Mouse (Mus musculus) limb, embryonic 13.5 days (tissue): ENCODE results near the gene Pdlim5. TPM values are rescaled to one million over a fixed set of nuclear protein-coding genes. Genes with fewer than 3 reads are reported as not detected.

Source experiments
- ATAC-seq: fragments of 200-750 bp; cut with Nextera tagmentation; 2 replicates; pipeline ENCODE4 v1.8.0; 2017; ENCODE audit warnings: low read depth, moderate number of reproducible peaks, moderate TSS enrichment; ENCODE audit not compliant: low FRiP score
- H3K27ac ChIP-seq: fragments of 300-500 bp; sonication (generic); 2 replicates; pipeline ENCODE4 v1.5.1; 2015; ENCODE audit warnings: inconsistent platforms, mild to moderate bottlenecking, moderate library complexity
- H3K27me3 ChIP-seq: fragments of 300-500 bp; sonication (generic); 2 replicates; pipeline ENCODE4 v1.6.1; 2015; ENCODE audit warnings: mild to moderate bottlenecking, inconsistent platforms
- H3K36me3 ChIP-seq: fragments of 300-500 bp; sonication (generic); 2 replicates; pipeline ENCODE4 v1.6.1; 2015; ENCODE audit warnings: inconsistent platforms, mild to moderate bottlenecking, moderate library complexity
- H3K4me1 ChIP-seq: fragments of 300-500 bp; sonication (generic); 2 replicates; pipeline ENCODE4 v1.6.1; 2015; ENCODE audit warnings: inconsistent platforms
- H3K4me2 ChIP-seq: fragments of 300-500 bp; sonication (generic); replicated peaks from 2 replicates; pipeline ENCODE4 v1.6.1; 2015; ENCODE audit warnings: inconsistent platforms, mild to moderate bottlenecking, moderate library complexity
- H3K4me3 ChIP-seq: fragments of 300-500 bp; sonication (generic); 2 replicates; pipeline ENCODE4 v1.5.1; 2015; ENCODE audit warnings: moderate library complexity, mild to moderate bottlenecking, inconsistent platforms
- H3K9ac ChIP-seq: fragments of 300-500 bp; sonication (generic); 2 replicates; pipeline ENCODE4 v1.6.1; 2015; ENCODE audit warnings: mild to moderate bottlenecking, inconsistent platforms
- H3K9me3 ChIP-seq: fragments of 300-500 bp; sonication (generic); 2 replicates; pipeline ENCODE4 v1.6.1; 2016; ENCODE audit warnings: inconsistent platforms
- WGBS: fragments of 180-500 bp; shearing (Covaris S2); methylation state at CpG from one replicate; pipeline ENCODE4 v1.1.7; 2015; 5-methylcytosine and 5-hydroxymethylcytosine counted together
- polyA plus RNA-seq: library from polyadenylated mRNA; unstranded; fragments of >200 nt; fragmentation: Nextera tagmentation; extraction: Ambion mirVana; gene quantifications from 2 replicates; pipeline ENCODE4 v1.2.1, GENCODE M21; 2015

Gene Pdlim5
- polyA plus RNA-seq, 1 experiment from 2014 or later = 21.0 TPM

DNA sequence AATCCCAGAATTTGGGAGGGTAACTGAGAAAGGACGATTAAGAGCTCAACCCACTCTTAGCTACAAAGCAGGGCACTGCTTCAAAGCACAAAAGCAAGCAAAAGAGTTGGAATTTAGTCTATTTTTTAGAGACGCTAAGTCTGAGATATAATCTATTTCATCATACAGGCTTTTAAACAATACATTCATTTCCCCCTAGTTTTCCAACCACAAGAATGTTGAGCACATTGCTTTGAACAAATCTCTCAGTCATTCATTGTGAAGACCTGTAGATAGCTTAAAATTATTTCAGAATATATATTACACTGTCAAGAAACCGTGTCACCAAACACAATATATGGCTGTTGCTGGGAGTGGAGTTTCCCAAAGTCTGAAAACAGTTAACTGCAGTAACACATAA lies 65.1 kb downstream of the Pdlim5 start:
- no peak overlapping the region for H3K27ac ChIP-seq
- H3K4me3 ChIP-seq = no peak overlapping the region
- H3K9ac ChIP-seq = no peak overlapping the region
- H3K4me1 ChIP-seq = peaks cover 4% of the 10 kb centered on the region; the same call in 1 of the 2 replicates
- WGBS = 63% methylated on average over 3 of the region's 3 CpGs
- no peak overlapping the region for H3K4me2 ChIP-seq
- no peaks in the 10 kb centered on the region for H3K27me3 ChIP-seq
- H3K9me3 ChIP-seq = no peaks in the 10 kb centered on the region
- no peak for ATAC-seq
- H3K36me3 ChIP-seq = no peaks in the 10 kb centered on the region

DNA sequence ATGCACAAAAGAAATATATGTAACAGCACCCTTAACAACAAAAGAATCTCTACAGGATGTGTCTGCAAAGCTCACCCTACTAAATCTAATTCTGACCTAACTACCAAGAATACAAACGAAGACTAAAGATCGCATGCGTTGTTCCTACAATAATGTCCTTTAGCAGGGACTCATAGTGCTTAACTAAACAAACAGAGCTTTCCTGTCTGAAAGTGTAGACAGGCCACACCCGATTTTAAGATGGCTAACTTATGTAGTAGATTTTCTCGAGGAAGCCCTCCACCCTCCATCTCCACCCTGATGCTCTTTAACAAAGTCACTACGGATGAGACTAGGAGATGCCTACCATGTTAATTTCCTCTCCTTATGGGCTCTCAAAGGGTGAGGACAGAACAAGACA lies 71.9 kb downstream of the Pdlim5 start:
- Histone ChIP-seq H3K4me1 (peaks cover 4% of the 10 kb centered on the region; the same call in 1 of the 2 replicates), H3K9ac (no peak overlapping the region), H3K36me3 (no peaks in the 10 kb centered on the region), H3K27me3 (no peaks in the 10 kb centered on the region), H3K9me3 (no peaks in the 10 kb centered on the region), H3K27ac (no peak overlapping the region), H3K4me2 (no peak overlapping the region), H3K4me3 (no peak overlapping the region)
- ATAC-seq = no peak
- 80% methylated on average over 6 of the region's 6 CpGs for WGBS

DNA sequence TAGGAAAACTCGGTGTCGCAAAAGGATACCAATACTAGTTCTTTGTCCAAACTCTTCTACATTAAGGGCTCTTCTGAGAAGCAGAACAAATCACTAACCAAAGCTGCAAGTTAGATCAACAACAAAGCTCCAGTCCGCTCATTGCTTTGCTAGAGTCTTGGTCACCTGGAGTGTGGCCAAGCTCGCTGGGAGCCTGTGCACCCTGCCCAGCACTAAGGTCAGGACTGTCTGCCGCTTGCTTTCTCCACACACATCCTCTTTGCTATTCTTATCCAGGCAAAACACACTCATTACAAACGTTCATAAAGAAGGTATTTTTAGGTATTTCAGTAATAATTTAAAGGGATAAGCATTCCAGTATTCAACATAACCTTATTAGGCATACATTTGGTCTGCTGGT lies 73.6 kb downstream of the Pdlim5 start:
- no peak overlapping the region for H3K4me2 ChIP-seq
- H3K9ac ChIP-seq = no peak overlapping the region
- H3K4me3 ChIP-seq = no peak overlapping the region
- no peaks in the 10 kb centered on the region for H3K27me3 ChIP-seq
- no peaks in the 10 kb centered on the region for H3K9me3 ChIP-seq
- ATAC-seq = no peak
- H3K4me1 ChIP-seq = peaks cover 8% of the 10 kb centered on the region
- H3K36me3 ChIP-seq = no peaks in the 10 kb centered on the region
- 77% methylated on average over 6 of the region's 6 CpGs for WGBS
- no peak overlapping the region for H3K27ac ChIP-seq

DNA sequence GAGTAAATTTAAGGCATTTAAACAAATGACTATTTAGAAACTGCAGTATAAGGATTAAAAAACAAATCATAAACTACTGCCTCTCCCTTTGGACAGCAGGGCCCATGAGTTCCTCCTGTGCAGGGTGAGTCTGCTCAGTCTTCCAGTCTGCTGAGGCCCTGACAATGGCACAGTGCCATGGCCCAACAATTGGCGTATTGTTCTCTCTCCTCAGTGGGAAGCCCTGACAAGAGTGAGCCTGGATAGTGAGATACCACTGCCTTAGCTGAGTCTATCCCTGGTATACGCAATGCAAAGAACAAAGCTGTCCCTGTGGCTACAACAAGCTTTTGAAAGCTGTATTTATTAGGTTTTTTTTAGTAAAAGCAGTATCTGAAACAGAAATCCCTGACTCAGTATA lies 77.3 kb downstream of the Pdlim5 start:
- Histone ChIP-seq H3K4me3 (no peak overlapping the region), H3K27ac (no peak overlapping the region; the same call in 1 of the 2 replicates), H3K4me2 (no peak overlapping the region), H3K27me3 (no peaks in the 10 kb centered on the region), H3K9me3 (no peaks in the 10 kb centered on the region), H3K4me1 (peaks cover 3% of the 10 kb centered on the region), H3K9ac (no peak overlapping the region), H3K36me3 (no peaks in the 10 kb centered on the region)
- peak; percentile 44; the same call in 1 of the 2 replicates for ATAC-seq
- 52% methylated on average over 2 of the region's 2 CpGs for WGBS

DNA sequence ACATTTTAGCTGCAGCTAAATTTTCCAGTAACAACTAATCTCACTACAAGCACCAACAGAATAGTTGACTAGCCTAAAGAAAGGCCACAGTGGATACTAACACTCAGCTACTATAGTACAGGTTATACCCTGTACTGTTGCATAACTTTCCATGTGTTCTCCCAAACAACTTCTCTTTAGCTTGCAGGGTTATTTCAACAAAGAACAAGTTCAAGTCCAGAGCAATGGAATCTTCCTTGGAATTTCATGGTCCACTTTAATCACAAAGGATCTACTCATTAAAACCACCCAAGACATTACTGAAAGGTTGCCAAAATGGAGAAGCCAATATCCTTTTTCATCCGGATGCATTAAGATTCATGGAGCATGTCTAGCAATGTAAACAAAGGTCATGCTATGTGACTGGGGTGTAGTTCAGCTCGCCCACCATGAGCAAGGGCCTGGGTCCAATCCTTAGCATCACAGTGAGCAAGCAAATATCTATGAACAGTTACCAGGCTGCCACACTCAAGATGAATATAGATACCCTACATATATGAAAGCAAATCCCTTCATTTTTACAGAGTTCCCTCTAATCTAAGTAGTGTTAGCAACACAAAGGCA lies 79.3 kb downstream of the Pdlim5 start:
- Histone ChIP-seq H3K36me3 (no peaks in the 10 kb centered on the region), H3K4me3 (no peak overlapping the region), H3K27me3 (no peaks in the 10 kb centered on the region), H3K27ac (no peak overlapping the region), H3K9me3 (no peaks in the 10 kb centered on the region), H3K4me1 (peaks cover 3% of the 10 kb centered on the region), H3K9ac (no peak overlapping the region), H3K4me2 (no peak overlapping the region)
- 75% methylated on average over 2 of the region's 2 CpGs for WGBS
- ATAC-seq = no peak

DNA sequence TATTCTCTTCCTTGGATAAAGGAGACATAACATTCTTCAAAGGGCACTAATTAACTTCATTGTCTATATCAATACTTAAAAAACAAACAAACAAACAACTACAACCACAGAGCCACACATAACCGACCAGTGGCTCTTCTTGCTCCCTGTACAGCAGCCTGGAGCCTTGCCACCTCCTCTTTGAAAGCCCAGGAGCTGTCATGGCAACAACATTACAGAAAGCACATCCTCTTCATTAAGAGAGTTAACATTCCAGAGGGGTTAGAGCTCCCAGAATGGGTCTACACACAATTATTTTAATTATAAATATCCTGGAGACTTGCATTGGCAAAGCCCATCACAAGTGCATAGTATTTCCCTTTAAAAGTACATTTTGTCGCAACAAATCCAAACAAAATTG lies 84.4 kb downstream of the Pdlim5 start:
- no peak overlapping the region for H3K4me2 ChIP-seq
- no peaks in the 10 kb centered on the region for H3K4me1 ChIP-seq
- no peak for ATAC-seq
- H3K9ac ChIP-seq = no peak overlapping the region
- H3K27ac ChIP-seq = no peak overlapping the region
- no peaks in the 10 kb centered on the region for H3K36me3 ChIP-seq
- WGBS = 65% methylated on average over 2 of the region's 2 CpGs
- no peaks in the 10 kb centered on the region for H3K27me3 ChIP-seq
- H3K9me3 ChIP-seq = no peaks in the 10 kb centered on the region
- H3K4me3 ChIP-seq = no peak overlapping the region

DNA sequence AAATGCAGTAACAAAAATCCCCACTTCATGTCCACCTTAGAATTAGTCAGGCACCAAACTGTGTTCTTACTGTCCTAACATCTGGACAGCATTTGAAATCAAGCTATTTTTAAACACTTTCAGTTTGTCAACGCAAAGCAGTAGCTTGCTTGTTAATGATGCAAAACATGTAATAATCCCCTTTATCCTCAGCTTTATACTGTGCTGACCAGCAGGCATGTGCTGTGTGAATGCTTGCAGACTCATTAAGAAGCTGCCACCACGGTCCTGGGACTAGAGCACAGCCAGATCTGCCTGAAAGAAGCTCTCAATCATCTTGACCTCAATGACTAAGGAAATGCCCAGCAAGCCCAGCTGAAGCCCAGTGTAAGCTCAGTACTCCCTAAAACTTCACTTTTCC lies 85.0 kb downstream of the Pdlim5 start:
- H3K9ac ChIP-seq = no peak overlapping the region
- ATAC-seq = no peak

DNA sequence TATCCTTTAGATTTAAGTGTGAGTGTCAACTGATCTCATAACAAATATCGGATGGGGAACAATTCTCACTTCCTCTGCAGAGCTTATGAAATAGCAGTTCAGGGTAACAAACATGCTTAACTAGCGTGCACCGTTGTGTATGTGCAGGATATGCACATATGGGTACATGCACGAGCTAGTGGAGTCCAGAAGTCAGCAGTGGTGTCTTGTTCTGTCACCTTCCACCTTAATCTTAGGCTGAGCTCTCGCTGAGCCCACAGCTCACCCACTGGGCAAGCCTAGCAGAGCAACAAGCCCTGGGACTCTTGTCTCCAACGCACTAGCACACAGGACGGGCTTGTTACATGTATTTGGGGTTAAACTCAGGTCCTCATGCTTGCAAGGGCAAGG lies 100.2 kb downstream of the Pdlim5 start:
- Histone ChIP-seq H3K4me3 (no peak overlapping the region), H3K9me3 (no peaks in the 10 kb centered on the region), H3K4me1 (no peaks in the 10 kb centered on the region), H3K9ac (no peak overlapping the region), H3K4me2 (no peak overlapping the region), H3K27me3 (peaks cover 12% of the 10 kb centered on the region; the same call in 1 of the 2 replicates), H3K27ac (no peak overlapping the region), H3K36me3 (no peaks in the 10 kb centered on the region)
- WGBS = 76% methylated on average over 7 of the region's 7 CpGs
- ATAC-seq = no peak

More for the DNA sequence above, 85.0 kb downstream of the Pdlim5 start:
- Histone ChIP-seq H3K27ac (no peak overlapping the region), H3K36me3 (no peaks in the 10 kb centered on the region), H3K4me1 (no peaks in the 10 kb centered on the region), H3K4me2 (no peak overlapping the region), H3K9me3 (no peaks in the 10 kb centered on the region), H3K27me3 (no peaks in the 10 kb centered on the region), H3K4me3 (no peak overlapping the region)
- 12% methylated on average over 2 of the region's 2 CpGs for WGBS

DNA sequence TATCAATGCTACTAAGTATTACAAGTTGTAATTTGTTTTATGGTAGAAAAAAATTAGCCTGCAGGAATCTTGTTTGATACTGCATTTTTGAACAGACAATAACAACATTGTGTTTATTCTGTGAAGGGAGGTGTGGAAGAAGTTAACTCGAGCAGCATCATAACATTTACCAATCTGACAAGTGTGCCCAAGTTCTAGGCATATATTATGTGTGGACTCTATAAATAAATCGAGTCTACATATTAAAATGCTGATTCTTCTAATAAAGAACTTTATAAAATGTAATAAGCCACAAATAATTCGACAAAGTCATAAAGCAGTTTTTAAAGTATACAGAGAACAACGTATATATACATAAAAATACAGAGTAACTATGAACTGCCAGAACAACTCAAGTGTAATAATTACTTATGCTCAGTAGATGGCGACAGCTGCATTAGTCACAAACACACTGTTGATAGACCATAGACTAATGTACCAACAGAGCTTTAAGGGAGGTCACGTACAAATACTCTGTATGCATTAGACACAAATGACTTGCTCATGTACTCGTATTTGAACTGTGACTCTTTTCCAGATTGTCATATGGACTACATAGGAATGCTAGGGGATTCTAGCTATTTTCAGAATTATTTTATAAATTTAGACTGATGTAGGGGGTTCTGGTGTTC lies 100.7 kb downstream of the Pdlim5 start:
- WGBS = 27% methylated on average over 7 of the region's 7 CpGs
- Histone ChIP-seq H3K9ac (no peak overlapping the region), H3K9me3 (no peaks in the 10 kb centered on the region), H3K36me3 (no peaks in the 10 kb centered on the region), H3K27me3 (peaks cover 12% of the 10 kb centered on the region; the same call in 1 of the 2 replicates), H3K4me1 (no peaks in the 10 kb centered on the region), H3K4me2 (no peak overlapping the region), H3K4me3 (no peak overlapping the region), H3K27ac (no peak overlapping the region)
- peak; percentile 67; the same call in 1 of the 2 replicates for ATAC-seq

DNA sequence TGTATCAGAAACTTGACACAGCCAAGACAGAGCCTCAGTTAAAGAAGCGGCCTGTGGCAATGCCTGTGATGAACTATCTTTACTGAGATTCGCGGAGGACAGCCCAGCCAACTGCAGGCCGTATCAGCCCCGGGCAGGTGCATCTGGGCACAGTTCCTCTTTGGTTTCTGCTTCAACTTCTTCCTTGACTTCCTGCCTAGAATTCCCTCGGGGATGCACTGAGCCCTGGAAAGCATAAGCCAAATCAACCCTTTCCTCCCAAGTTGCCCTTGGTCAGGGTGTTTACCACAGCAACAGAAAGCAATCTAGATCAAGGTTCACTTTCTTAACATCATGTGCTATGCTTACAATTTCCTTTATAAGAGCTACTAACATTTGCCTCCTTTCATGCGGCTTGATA lies 101.9 kb downstream of the Pdlim5 start:
- Histone ChIP-seq H3K4me2 (no peak overlapping the region), H3K4me1 (no peaks in the 10 kb centered on the region), H3K9ac (no peak overlapping the region), H3K9me3 (no peaks in the 10 kb centered on the region), H3K27me3 (peaks cover 12% of the 10 kb centered on the region; the same call in 1 of the 2 replicates), H3K36me3 (no peaks in the 10 kb centered on the region), H3K4me3 (no peak overlapping the region), H3K27ac (no peak overlapping the region)
- ATAC-seq = no peak
- WGBS = 80% methylated on average over 7 of the region's 7 CpGs

DNA sequence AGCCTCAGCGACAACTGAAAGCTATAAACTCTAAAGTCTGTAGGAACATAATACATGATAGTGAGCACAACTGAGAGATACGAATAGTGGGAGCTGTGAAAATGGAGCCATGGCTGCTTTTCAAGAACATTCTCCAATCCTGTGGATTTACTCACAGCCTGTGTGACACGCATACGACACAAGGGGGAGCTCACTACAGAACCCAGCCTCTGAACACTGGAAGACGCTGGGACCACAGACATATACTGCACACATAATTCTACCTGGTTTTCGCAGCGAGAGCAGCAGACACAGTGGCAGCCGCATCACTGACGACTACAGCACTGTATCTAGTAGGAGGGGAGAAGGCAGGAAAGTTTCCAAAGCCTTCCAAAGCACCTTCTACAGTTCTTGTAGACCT lies 112.8 kb downstream of the Pdlim5 start:
- H3K4me3 ChIP-seq = peak overlapping the region; percentile 20; the same call in 1 of the 2 replicates
- no peaks in the 10 kb centered on the region for H3K36me3 ChIP-seq
- peak overlapping the region; percentile 39 for H3K4me2 ChIP-seq

DNA sequence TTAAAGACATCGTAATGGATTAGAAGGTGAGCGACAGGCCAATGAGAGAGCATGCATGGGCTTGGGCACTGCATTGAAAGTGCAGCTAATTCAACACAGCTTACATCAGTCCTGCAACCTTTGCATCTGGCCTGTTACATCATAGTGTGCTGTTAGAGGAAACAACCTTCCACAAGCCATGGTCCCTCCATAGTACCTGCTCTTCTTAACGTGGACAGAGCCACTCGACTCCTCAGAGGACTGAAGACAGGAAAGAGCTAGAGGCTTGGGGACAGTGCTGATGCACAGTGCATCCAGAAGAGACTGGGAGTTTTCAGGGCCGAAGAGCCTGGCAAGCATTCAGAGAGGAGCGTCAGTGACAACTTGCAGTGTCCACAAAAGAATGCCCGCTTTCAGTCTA lies 113.8 kb downstream of the Pdlim5 start:
- H3K9ac ChIP-seq = no peak overlapping the region

More for the DNA sequence above, 112.8 kb downstream of the Pdlim5 start:
- no peaks in the 10 kb centered on the region for H3K9me3 ChIP-seq
- ATAC-seq = peak; percentile 82
- WGBS = 49% methylated on average over 9 of the region's 9 CpGs
- H3K9ac ChIP-seq = no peak overlapping the region
- H3K27me3 ChIP-seq = peaks cover 6% of the 10 kb centered on the region; the same call in 1 of the 2 replicates
- H3K4me1 ChIP-seq = 0 out of 2 replicates have a peak, but pooled peaks cover 4% of the 10 kb centered on the region
- no peak overlapping the region for H3K27ac ChIP-seq

More for the DNA sequence above, 113.8 kb downstream of the Pdlim5 start:
- H3K27me3 ChIP-seq = peaks cover 11% of the 10 kb centered on the region
- no peak overlapping the region for H3K4me3 ChIP-seq
- 0 out of 2 replicates have a peak, but pooled peaks cover 4% of the 10 kb centered on the region for H3K4me1 ChIP-seq
- H3K27ac ChIP-seq = no peak overlapping the region
- H3K9me3 ChIP-seq = no peaks in the 10 kb centered on the region
- H3K4me2 ChIP-seq = no peak overlapping the region
- WGBS = 73% methylated on average over 7 of the region's 7 CpGs
- no peak; the same call in 1 of the 2 replicates for ATAC-seq
- H3K36me3 ChIP-seq = no peaks in the 10 kb centered on the region
